Mouse (Mus musculus): Measurements from ENCODE around the gene Pgc.

Gene Pgc

DNA sequence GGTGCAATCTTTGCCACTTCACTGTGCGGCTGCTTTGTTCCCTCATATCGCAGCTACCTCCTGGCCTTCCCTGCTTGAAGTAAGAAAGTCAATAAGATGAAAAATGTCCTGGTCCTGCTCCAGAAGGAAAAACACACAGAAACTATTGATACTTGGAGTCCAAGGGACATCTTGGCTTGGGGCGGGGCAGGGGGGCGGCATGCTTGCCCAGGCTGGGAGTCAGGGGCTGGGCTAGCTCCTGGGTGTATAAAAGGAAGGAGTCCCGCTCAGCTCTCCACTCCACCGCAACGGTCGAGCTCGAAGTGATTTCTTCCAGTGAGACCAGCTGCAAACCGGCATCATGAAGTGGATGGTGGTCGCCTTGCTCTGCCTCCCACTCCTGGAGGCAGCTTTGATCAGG, at the start of gene Pgc:
TSS of gene Pgc (plus strand) at position 277 of the 400 bp plus-strand sequence.
- no peak for DNase-seq (ENCODE audit: low spot score in 2 of 2)

DNA sequence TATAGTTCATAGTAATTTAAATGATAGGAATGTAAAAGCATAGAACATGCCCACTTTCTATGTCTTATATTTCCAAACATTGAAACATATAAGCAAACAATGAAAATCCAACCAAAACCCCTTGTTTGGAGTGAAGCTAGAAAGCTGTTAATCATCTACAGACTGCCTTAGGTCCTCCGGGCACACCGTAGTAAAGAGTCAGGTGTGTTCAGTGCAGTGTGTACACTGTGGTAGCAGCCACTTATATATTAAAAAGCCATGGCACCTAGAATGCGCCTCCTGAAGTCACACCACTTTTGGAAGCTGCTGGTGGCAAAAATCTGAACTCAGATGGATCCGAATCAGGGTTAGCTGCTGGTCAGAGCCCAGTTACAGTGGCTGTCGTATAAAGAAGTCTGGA, 48.4 kb upstream of the Pgc start:
- DNase-seq (ENCODE audit: low spot score in 2 of 2), result no peak

DNA sequence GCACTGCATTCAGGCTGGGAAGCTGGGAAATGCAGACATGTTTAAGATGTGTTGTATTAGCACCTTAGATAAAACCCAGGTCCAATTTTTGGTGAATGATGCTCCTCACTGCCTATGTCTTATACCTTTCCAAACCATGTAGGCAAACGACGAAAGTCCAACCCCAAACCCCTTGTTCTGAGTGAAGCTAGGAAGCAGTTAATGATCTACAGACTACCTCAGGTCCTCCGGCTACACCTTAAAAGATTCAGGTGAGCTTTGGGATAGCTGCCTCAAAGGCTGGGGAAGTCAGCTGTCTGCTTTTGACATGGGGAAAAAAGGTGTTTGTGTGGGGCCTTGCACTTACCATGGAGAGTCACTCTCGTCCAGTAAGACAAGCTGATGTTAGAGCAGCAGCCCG, 47.9 kb upstream of the Pgc start:
- no peak for DNase-seq (ENCODE audit: low spot score in 2 of 2)

DNA sequence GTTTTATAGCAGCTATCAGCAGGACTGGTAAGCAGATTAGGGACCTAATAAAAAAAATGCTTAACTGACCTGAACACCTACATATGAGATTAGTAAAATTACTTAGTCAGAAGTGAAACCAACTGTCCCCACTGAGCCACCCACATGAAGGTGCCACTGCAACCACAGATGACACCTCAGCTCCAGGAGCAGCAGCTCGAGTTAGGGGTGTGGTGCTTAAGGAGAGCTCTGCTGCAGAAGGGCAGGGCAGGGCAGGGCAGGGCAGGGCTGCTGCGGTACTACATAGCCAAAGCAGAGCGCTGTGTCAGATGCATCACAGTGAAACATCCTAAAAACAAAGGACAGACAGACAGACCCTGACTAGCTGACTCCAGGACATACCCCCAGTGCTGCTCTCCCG, 43.8 kb upstream of the Pgc start:
- DNase-seq (ENCODE audit: low spot score in 2 of 2), result no peak

DNA sequence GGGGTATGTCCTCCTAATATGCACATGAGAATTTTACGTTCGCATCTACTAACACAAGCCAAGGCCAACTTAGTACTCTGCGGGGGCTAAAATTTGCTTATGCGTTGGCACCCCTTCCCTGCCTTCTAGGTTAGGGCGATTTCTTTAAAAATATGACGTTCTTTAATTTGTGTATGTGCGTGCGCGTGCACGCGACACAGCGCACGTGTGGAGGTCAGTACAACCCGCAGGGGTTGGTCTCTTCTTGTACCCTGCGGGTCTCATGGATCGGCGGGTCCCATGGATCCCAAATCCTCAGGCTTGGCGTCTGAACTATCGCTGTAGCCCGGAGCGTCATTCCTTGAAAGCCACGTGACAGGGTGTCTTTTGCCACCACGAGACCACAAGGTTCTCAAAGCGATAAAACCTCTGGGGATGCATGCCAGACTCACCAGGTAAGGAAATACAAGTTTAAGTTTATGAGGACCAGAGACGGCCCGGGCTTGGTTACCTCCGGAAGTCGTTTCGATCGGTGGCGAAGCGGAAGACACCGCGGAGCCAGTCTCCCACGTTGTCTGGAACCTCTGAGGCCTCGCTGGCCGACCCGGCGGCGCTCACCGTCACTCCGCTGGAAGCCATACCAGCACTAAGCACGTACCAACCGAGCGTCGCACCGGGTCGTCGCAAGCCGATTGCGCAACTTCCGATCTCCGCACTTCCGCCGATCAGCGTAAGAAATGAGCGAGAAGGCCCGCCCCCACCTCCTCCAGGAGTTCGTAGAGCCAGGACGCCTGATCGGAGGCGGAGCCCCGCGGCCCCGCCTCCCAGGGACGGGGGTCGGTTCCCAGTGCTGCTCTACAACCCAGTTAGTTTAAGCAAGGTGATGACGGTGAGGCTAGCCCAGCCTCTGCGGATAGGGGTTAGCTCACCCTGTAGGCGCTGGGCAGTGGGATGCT, 39.0 kb upstream of the Pgc start:
- peak; percentile 89 to 92 for DNase-seq (ENCODE audit: low spot score in 2 of 2)

DNA sequence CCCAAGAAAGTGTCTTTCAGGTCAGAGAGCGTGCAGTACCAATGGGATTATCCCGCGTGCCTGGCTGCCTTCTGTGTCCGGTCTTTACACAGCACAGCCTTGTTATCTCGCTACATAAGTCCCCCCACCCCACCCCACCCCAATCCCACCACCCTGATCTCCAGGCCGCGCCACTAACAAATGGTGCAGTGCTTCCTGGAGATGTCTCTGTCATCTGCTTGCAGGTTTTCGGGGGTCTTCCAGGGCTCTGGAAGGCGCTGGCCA, 38.4 kb upstream of the Pgc start, which contains the start of gene Tomm6:
TSS of gene Tomm6 (minus strand) at position 43 of the 264 bp plus-strand sequence.
- no peak for DNase-seq (ENCODE audit: low spot score in 2 of 2)

DNA sequence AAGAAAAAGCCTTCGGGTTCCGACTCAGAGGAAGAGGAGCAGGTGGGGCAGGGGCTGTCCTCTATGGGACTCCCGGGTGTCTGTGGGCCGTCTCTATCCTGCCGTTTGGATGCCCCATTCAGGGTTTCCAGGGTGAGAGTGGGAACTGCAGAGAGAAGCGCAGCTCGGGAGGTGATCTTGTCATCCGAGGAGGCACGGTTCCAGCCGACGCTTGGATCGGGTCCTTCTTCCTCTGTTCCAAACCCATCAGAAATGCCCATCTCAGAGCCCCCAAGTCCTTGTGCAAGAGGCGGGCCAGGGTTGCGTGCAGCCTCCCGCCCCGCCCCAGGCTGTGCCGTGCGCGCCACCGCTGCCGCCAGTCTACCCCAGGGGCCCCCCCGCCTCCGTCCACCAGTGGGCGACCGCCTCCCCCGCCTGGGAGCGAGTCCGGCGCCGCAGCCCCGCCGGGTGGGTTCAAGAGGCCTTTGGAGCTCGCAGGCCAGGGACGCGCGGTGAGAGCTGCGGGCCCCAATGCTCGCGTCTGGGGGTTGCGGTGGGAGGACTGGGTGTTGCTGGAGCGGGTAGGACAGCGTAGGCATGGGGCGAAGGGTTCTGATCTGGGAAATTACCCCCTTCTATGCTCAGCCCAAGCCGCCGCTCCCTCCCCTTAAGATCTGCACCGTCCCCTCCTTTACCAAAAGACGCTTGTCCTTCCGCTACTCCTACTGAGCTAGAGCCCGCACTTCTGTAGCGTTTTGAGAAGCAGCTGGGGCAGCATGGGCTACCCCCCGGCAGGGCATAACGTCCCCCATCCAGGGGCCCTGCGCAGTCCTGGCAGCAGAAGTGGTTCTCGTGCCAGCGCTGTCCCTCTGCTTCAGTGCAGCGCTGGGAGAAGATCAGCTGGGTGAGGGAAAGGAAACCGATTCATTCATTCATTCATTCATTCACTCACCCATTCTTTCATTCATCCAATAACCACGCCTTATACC, 37.8 kb upstream of the Pgc start, which contains the start of gene Frs3:
TSS of gene Frs3 (plus strand) at position 423 of the 968 bp plus-strand sequence.
- DNase-seq (ENCODE audit: low spot score in 2 of 2), result peak; percentile 37 to 56

DNA sequence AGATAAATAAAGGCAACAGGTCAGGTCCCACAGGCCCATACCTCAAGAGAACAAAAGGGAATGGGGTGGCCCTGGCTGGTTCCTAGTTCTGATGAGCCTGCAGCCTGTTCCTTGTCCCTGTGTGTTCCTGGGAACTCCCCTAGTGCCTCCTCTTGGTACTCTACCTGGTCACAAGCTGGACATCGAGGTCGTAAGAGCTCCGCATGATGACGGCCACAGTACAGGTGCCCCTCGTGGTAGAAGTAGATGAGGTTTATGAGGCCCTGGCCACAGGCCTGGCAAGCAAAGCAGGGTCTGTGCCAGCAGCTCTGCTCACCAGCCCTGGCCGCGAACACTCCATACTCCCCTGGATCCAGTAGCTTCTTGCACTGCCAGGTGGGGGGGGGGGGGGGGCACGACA, 36.7 kb upstream of the Pgc start:
- DNase-seq (ENCODE audit: low spot score in 2 of 2), result no peak

DNA sequence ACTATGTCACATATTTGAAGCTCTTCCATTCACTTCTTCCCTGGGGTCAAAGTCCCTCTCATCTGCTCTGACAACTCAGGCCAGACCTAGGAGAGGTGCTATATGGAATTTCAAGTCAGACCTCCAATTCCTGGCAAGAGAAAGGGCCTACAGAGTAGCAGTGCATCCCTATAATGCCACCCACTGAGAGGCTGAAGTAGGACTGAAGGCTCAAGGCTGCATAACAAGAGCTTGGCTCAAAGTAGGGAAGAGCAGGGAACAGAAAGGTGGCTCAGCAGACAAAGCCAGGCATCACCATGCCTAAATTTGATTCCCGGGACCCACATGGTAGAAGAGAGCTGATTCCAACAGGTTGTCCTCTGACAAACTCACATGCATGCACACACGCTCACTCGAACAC, 35.0 kb upstream of the Pgc start:
- DNase-seq (ENCODE audit: low spot score in 2 of 2), result no peak

DNA sequence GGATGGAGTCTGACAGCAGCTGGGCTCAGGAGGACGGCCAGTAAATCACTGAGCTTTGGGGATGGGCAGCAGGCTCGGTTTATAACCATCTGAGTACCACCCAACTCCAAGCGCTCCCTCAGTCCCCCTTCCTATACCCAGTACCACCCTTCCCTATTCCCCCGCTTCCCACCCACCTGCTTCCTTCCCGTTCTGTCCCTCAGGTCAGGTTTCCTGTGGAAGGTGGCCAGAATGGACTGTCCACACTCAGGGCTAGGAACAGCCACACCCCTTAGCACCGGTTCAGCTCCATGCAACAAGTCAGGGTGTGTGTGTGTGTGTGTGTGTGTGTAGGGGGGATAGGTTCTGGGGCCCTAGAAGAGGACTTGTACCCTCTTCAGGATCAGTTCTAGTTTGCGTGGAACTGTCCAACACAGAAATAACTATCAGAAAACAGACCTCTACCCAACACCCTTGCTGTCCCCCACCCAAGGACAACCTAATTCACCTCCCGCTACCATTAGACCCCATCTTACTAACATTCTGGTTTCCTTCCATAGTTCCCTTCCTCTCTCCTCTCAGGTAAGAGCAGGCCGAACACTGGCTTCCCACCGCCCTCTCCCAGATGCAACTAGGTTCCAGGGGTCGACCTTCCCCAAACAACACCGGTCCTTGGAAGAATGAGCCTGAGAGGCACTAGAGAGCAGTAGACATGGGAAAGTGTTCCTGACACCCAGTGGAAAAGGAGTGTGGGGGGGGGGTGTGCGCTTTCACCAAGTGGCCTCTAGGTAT, 32.8 kb upstream of the Pgc start:
- DNase-seq (ENCODE audit: low spot score in 2 of 2), result no peak

DNA sequence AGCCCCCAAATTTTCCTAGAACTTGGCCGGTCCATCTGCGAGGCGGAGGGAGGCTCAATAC, 32.4 kb upstream of the Pgc start, which contains the start of gene Gm21981:
TSS of gene Gm21981 (minus strand) at position 14 of the 61 bp plus-strand sequence.
- DNase-seq (ENCODE audit: low spot score in 2 of 2), result no peak

DNA sequence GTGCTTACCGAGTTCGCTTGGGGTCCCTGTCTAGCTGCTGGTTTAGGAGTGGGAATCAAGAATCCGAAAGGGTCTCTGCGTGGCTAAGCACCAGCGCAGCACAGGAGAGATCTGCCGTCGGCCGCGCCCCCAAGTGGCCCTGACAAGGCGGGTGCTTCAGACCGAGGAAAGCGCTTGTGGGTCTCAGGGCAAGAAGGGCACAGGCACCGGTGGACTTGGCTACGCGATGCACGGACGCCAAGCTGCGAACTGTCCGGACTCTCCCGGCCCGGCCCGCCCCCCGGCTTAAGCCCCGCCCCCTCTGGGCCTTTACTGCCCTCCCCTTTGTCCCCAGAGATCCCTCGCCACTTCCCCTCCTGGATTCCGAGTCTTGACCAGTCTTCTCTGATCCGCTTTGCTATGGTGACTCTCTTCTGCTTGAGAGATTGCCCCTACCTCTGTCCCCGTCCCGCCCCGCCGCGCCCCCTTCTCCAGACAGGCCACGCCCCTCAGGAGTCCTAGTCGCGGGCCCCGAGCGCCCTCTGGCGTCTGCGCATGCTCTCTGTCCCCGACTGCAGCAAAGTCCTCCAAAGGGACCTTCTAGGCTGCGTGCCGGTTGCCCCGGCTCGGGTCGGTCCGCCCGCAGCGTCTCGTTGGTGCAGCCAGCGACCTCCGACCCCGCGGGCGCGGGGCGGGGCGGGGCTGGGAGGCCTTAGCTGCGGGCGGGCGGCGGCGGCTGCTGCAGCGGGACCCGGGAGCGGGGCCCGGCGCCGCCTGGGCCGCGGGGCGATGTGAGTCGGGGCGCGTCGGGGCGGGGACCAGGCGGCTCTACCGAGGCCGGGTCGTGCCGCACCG, 31.9 kb upstream of the Pgc start, which contains the start of gene Prickle4:
TSS of gene Prickle4 (minus strand) at position 234 of the 834 bp plus-strand sequence.
- peak; percentile 95 for DNase-seq (ENCODE audit: low spot score in 2 of 2)

DNA sequence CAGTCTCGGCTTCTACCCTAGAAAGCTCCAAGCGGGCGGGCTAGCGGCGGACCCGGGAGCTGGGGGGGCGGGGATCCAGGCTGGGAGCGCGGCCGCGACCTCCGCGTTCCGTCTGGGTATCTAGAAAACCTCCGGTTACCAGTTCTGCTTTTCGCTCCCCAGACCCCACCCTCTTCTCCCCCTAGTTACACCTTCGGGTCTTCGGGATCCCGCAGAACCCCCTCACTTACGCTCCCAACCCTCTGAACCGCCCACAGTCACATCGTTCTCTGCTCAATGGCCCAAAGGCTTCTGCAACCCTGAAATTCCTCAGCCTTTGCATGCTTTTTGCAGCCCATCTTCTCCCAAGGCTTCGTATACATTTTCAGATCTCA, 31.3 kb upstream of the Pgc start:
- no peak for DNase-seq (ENCODE audit: low spot score in 2 of 2)

DNA sequence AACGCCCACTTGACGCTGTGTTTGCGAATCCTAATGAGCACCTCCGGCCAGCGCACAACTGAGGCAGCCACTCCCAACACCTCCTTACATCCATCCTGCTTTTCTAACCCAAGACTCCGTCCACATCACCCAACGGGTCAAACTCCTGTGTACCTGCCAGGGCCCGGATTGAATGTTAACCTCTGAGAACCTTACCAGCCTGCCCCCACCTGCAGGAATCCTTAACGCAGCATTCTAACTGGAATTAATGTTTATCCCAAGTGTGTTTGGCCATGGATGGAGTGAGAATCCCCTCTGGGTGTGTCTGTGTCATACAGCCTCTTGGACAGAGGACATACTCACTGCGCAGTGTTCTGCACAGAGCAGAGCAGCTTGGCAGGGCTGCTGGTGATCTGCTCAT, 28.5 kb upstream of the Pgc start:
- DNase-seq (ENCODE audit: low spot score in 2 of 2), result no peak

DNA sequence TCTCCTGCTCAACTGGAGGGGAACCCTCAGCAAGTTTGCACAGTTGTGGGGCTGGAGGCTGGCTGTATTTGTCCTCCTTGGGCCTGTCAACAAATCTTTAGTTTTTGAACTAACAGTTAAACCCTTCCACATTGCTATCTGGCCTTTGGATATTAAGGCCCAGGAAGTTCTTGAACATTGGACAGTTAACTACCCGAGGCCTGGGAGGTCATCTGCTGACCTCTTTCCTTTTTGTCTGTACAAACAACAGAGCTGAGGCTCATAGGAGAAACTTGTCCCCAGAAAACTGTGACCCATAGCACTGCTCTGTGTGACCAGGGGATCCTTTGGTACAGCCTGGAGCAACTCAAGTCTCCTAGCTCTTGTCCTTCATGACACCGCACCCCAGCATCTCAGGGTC, 27.6 kb upstream of the Pgc start:
- no peak for DNase-seq (ENCODE audit: low spot score in 2 of 2)

DNA sequence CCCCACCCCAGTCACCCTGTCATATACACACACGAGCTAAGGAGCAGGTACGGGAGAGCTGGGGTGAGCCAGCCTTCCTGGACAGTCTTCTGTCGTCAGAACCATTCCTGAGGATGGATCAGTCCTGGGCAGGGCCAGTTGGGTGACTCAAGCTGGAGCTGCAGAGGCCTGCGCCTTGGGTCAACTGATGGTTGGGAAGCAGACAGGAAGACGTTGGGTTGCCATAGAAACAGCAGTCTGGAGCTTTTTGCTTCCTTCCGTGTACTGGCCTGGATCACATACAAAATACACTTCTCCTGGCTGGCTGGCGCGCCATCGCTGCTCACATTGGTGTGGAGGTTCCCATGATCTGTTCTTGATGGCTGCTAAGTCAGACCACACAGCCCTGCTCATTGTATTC, 24.8 kb upstream of the Pgc start:
- no peak for DNase-seq (ENCODE audit: low spot score in 2 of 2)

DNA sequence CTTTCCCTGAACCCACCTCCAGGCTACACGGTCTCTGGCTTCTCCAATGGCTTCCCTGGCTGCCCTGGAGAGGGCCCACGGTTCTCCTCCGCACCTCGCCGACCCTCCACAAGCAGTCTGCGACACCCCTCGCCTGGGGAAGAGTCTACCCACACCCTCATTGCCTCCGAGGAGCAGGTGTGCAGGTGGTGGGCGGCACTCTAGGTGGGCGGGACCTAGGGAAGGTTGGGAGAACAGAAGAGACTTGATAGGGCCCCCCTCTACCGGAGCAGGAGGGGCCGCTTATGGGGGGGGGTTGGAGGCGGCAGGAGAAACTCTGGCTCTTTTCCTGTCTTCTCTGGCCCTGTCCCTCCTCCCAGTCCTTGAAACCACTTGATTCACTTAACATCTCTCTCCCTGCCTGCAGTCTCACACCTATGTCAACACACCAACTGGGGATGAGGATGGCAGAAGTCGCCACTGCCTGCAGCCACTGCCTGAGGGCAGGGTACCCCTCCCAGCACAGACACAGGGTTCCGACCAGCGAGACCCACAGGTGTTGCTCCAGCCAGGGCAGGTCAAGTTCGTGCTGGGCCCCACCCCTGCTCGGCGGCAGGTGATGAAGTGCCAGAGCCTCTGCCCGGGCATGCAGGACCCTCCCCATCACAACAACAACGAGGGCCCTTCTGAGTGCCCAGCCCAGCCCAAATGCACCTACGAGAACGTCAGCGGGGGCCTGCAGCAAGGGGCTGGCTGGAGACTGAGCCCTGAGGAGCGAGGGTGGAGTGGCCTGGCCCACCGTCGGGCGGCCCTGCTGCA, 23.9 kb upstream of the Pgc start:
- no peak for DNase-seq (ENCODE audit: low spot score in 2 of 2)

DNA sequence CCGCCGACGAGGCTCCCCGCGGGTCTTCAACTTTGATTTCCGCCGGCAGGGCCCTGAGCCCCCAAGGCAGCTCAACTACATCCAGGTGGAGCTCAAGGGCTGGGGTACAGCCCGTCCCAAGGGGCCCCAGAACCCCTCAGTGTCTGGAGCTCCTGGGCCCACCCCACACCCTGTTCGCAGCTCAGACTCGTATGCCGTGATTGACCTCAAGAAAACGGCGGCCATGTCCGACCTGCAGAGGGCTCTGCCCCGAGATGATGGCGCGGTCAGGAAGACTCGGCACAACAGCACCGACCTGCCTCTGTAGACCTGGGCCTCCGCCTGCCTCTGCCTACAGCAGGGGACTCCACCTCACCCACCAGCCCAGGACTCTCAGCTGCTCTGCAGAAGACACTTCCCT, 23.1 kb upstream of the Pgc start:
- no peak for DNase-seq (ENCODE audit: low spot score in 2 of 2)

DNA sequence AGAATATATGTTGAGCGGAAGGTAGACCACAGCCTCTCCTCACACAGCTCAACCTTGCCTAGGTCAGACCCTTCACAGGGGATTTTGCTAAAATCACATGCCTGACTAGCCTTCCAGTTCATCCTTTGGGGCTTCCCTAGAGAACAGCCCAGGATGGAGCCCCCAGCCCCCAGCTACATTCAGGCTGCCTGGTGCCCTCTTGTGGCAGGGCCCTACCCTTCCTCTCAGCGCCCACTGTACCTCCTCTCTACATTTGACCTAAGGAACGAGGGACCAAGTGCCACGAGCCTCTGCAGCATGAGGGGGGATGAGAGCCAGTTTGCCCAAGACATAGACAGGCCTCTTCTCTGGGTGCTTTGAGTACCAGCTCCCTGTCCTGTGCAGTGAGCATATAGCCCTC, 21.9 kb upstream of the Pgc start:
- DNase-seq (ENCODE audit: low spot score in 2 of 2), result no peak

DNA sequence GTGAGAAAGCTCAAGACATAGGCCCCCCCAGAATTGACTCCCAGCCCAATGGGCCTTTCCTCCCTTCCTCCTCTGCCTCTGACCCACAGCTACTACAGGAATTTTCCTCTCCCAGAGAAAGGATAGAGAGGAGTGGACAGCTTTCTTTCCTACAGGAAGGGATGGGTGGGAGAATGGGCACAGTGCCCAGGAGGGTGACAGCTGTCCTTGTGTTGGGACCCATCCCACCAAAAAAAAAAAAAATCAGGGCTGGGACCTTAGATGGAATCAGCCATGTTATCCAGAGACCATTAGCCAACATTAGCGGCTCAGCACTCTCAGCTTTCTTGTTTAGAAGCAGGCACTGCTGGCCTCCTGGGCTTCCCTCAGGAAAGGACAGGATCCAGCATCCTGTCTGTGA, 20.4 kb upstream of the Pgc start:
- DNase-seq (ENCODE audit: low spot score in 2 of 2), result no peak

DNA sequence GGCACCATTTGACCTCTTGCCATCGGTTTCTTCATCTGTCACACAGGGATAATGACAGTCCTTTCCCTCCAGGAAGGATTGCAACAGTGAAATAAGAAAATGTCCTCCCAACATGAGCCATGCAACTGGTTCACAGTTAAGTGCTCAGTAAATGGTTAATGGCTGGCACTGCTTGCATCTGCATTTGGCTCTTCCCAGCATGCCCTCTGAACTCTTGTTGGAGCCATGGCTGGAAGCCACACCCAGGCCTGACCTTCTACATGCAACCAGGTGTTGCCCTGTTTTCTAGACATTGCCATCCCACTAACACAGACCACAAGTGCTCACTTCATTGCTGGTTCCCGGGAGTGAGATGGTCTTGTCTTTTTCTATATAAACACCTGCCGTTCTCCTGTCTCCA, 18.7 kb upstream of the Pgc start:
- no peak for DNase-seq (ENCODE audit: low spot score in 2 of 2)
